15 mouse cellular contexts compared by ENCODE assay signal in genomic region chr14:105925305-105925704, GRCm38 (mm10).
"Had no signal": no experiment of that assay in that cellular context is flagged by ENCODE, and none has a peak within 500 bp of the region (broad histone marks: within the 10 kb centered on the region; RNA-seq: fewer than 3 reads in every experiment).

No protein-coding gene starts in this region.

- H3K27me3 ChIP-seq: limb, embryonic 15.5 days had no signal

- H3K27ac ChIP-seq: kidney, postnatal 0 days; layer of hippocampus, adult 2 months; limb, embryonic 15.5 days; liver, embryonic 14.5 days; macrophage; neural tube, embryonic 15.5 days; stomach, postnatal 0 days had no signal

- H3K36me3 ChIP-seq: limb, embryonic 15.5 days; neural tube, embryonic 15.5 days had no signal

- H3K4me2 ChIP-seq: limb, embryonic 15.5 days; liver, embryonic 11.5 days; lung, embryonic 14.5 days; neural tube, embryonic 15.5 days had no signal

- H3K9ac ChIP-seq: limb, embryonic 15.5 days; liver, embryonic 14.5 days; liver, postnatal 0 days; lung, embryonic 14.5 days; neural tube, embryonic 15.5 days had no signal

- ATAC-seq: liver, postnatal 0 days; lung, postnatal 0 days had no signal

- H3K4me3 ChIP-seq: layer of hippocampus, adult 2 months; limb, embryonic 15.5 days; myocyte; neural tube, embryonic 15.5 days had no signal

- H3K9me3 ChIP-seq: limb, embryonic 15.5 days; neural tube, embryonic 15.5 days had no signal

- DNase-seq: layer of hippocampus, adult 9-11 months; liver, postnatal 0 days; thymus, adult 2 months; thymus, postnatal 14 days had no signal
